Mouse (Mus musculus): ENCODE data around the gene Gm7358. TPM values are rescaled to one million over a fixed set of nuclear protein-coding genes. Genes with fewer than 3 reads are reported as not detected.

Gm7358 gene
- not detected in 2 replicates for polyA plus RNA-seq (2015; fragmentation: Nextera tagmentation; extraction: Ambion mirVana)

GRCm38 (mm10) chr17:14059431-14059830, at the start of gene Gm7358:
Gm7358 (minus strand) TSS chr17:14059531.

Other genes with a start within 250 kb of the Gm7358 start
- gene Gm7168, start 111.2 kb downstream of the Gm7358 start, polyA plus RNA-seq (2015; fragmentation: Nextera tagmentation; extraction: Ambion mirVana) = not detected in 2 replicates
- gene Gm7356, start 55.8 kb downstream of the Gm7358 start, polyA plus RNA-seq (2015; fragmentation: Nextera tagmentation; extraction: Ambion mirVana) = not detected in 2 replicates
- gene Dact2, start 144.8 kb upstream of the Gm7358 start, polyA plus RNA-seq (2015; fragmentation: Nextera tagmentation; extraction: Ambion mirVana) = 6.6 and 7.2 TPM in 2 replicates
- 10.9 and 17.6 TPM in 2 replicates for gene Smoc2, start 220.0 kb upstream of the Gm7358 start, polyA plus RNA-seq (2015; fragmentation: Nextera tagmentation; extraction: Ambion mirVana)